Mouse (Mus musculus) testis, adult 2 months (tissue): ENCODE measurements around the gene Pip4k2a.

Experiments used
- CTCF ChIP-seq: fragments of 200-500 bp; IDR thresholded peaks from 2 replicates; pipeline ENCODE4 v1.5.1; 2012; ENCODE audit warnings: low read depth, mild to moderate bottlenecking, inconsistent platforms, low read length, moderate library complexity; ENCODE audit not compliant: control insufficient read depth, insufficient read depth, insufficient replicate concordance
- POLR2A ChIP-seq: fragments of 200-500 bp; IDR thresholded peaks from 2 replicates; pipeline ENCODE4 v1.6.1; 2012; ENCODE audit warnings: low read depth, mild to moderate bottlenecking, inconsistent platforms, low read length, moderate library complexity; ENCODE audit not compliant: control insufficient read depth

DNA sequence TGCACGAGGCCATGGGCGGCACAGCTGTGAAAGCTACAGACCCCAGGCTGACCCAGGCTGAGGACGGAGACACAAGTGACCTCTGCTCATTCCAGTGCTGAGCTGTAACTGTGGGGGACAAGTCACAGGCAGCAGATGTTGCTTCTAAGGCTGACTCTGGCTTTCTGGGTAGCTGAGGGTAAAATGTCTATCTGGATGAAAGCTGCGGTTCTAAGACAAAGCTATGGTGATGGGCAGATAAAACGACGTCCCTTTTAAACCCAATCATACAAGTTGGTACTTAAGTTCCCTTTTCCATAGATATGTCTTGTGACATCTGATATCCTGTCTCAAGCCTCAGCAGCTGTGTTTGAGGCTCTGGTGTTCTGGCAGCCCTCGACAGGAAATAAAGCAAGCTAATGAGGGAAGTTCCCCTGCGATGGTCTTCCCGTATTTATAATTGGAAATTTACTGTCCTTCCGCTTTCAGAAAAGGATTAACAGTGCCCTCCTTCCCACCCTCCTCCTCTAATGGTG is 100.1 kb downstream of the Pip4k2a start:
- no peak for TF ChIP-seq CTCF
- TF ChIP-seq POLR2A = no peak
